Mouse (Mus musculus) lung, adult 2 months (tissue): ENCODE data around the gene Vgll4. TPM values are rescaled to one million over a fixed set of nuclear protein-coding genes. Genes with fewer than 3 reads are reported as not detected.
"Not testable (repeated sequence)": the region's sequence is repeated elsewhere in the genome, so short reads cannot be mapped to it uniquely, and the experiment has no call there.

Source experiments
- DNase-seq: peaks from one replicate; pipeline ENCODE4 v3.0.0; 2022
- H3K4me1 ChIP-seq: fragments of 200-500 bp; 2 replicates; pipeline ENCODE4 v1.6.1; 2011; ENCODE audit warnings: low read length; ENCODE audit not compliant: control insufficient read depth, insufficient read depth
- H3K4me3 ChIP-seq: fragments of 200-500 bp; replicated peaks from 2 replicates; pipeline ENCODE3; 2011; ENCODE audit warnings: low read depth, mild to moderate bottlenecking, control low read depth, low read length; ENCODE audit errors: extremely low read depth
- CTCF ChIP-seq: fragments of 200-500 bp; IDR thresholded peaks from 2 replicates; pipeline ENCODE4 v1.5.1; 2011; ENCODE audit warnings: mild to moderate bottlenecking, low read length, control low read depth; ENCODE audit not compliant: insufficient read depth
- POLR2A ChIP-seq: fragments of 200-500 bp; IDR thresholded peaks from 2 replicates; pipeline ENCODE4 v1.6.1; 2011; ENCODE audit warnings: low read depth, mild to moderate bottlenecking, control low read depth, low read length, borderline replicate concordance; ENCODE audit errors: extremely low read depth
- WGBS: fragments of 180-500 bp; shearing (Covaris S2); methylation state at CpG from one replicate; pipeline ENCODE4 v1.1.7; 2018; 5-methylcytosine and 5-hydroxymethylcytosine counted together
- polyA plus RNA-seq: library from polyadenylated mRNA; depleted of rRNA; stranded (reverse); fragments of >200 nt; gene quantifications from 2 replicates; pipeline ENCODE4 v1.2.3, GENCODE M21; 2012

Vgll4 gene
- polyA plus RNA-seq, 1 experiment: 80.8 TPM

DNA sequence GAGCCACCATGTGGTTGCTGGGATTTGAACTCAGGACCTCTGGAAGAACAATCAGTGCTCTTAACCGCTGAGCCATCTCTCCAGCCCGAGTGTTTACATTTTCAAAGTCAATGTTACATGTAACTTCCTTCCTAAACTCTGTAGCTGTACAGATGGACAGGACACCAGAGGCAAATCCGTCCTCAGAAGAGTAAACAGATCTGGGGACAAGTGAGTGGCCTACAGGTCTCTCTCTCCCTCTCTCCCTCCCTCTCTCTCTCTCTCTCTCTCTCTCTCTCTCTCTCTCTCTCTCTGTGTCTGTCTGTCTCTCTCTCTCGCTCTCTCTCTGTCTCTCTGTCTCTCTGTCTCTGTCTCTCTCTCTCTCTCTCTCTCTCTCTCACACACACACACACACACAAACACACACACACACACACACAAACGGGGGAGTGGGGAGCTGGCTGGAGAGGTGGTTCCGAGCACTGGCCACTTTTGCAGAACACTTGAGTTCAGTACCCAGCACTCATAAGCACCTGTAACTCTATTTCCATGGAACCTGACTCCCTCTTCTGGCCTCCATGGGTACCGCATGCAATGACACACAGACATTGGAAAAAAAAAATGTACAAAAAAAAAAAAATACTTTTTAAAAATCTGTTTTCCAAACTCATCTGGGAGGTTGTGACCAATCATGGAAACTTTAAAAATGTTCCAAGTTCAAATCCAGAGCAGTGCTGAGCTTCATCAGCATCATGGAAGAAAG is 47.3 kb downstream of the Vgll4 start:
- not testable (repeated sequence) for H3K4me3 ChIP-seq
- peak; percentile 41; the same call in 1 of the 2 replicates for TF ChIP-seq CTCF
- WGBS: 49% methylated on average over 7 of the region's 7 CpGs
- peak; percentile 36 for DNase-seq
- H3K4me1 ChIP-seq: peaks cover 17% of the 10 kb centered on the region

DNA sequence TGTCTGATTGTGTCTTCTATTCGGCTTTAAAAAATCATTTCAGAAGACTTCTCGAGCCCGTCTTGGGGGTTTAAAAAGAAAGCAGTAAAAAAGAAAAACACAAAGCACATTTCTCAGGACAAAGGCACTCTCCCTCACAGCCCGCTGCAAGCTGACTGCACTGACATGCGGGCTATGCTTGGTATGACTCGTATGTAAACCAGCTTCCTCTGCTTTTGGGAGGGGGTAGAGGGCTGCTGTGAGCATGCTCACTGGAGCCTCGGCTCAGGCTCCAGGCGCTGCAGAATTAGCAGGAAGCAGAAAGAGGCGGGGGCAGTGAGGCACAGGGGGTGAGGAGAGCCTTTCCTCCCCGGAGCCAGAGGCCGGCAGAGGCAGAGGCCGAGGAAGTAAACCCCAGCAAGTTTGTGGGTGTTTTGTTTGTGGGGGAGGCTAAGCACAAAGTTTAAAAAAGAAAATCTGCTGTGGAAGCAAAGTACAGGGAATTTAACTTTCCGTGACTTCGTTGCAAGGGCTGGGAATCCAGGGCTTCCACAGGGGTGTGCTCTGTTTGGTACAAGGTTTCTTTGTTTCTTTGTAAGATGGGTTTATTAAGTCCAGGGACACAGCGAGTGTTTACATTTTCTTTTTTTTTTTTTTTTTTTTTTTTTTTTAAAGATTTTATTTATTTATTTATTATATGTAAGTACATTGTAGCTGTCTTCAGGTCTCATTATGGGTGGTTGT is 48.0 kb downstream of the Vgll4 start:
- under 1% methylated on average over 15 of the region's 15 CpGs for WGBS
- peak overlapping the region; percentile 89 for H3K4me3 ChIP-seq
- TF ChIP-seq CTCF (no peak), POLR2A (peak; percentile 99)
- peak; percentile 85 for DNase-seq
- peaks cover 17% of the 10 kb centered on the region for H3K4me1 ChIP-seq

DNA sequence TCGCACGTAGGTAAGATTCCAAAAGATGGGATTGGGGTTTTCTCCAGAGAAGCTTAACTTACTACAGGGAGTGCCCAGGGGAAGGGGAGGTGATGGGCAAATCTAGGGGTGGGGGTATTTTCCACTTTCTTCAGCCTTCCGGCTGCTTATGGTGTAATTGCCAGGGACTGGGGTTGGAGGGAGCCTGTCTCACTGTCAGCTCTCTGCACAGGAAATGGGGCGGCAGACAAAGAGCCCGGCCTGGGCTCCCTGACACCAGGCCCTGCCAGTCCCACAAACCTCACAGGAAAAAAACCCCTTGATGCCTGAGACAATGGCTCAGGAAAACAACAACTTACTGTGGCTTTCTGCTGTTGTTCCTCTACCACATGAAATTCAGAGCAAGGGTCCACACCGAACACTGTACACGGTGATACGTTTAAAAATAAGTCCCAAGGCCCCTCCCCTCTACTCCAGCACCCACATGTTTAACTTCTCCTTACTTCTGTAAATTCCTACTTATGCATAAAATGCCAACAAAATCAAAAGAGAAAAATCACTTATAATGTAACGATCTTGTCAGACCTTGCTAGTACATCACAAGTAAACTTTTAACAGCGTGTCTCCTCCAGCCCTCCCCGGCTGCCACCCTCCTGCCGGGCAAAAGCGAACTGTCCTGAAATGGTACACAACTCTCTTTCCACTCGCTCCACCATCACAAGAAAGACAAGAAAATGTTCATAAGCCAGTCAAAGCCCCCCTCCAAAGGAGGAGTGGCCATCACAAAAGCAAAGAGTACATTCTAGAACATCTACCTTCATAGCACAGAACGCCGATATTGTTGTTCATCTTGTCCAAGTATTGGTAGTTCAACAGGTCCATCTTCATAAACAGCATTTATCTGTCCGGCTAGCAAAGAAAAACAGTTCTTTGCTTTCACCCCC is 49.0 kb downstream of the Vgll4 start:
- peak; percentile 58 for DNase-seq
- WGBS: 1% methylated on average over 17 of the region's 17 CpGs
- Histone ChIP-seq H3K4me3 (peak overlapping the region; percentile 89), H3K4me1 (peaks cover 19% of the 10 kb centered on the region)
- TF ChIP-seq CTCF (no peak), POLR2A (peak; percentile 41; the same call in 1 of the 2 replicates)

DNA sequence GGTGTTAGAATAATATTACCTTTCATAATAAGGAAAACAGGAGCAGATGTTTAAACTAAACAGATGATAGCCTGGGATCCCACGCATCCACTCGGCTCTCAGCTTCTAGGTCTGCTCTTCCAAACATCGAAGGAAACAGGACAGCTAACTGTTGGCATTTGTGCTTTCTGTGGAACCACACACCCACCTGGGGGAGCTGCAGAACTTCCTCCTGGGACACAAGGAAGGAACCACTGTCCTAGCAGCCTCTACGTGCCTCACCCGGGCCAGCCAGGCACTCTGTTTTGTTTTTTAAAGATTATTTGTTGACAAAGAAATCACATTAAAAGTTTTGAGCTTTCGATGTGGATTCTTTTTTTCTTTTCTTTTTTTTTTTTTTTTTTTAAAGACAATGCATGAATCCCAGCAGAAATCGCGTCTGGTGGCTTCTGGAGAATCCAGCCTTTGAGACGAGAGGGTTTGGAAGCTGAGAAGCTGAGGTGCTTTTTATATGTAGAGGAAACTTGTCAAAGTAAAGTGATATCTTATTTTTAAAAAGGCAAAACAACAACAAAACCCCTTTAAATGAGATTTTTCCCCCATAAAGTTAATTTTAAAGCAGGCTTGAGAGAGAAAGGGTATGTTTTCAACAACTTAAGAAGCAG is 50.0 kb downstream of the Vgll4 start:
- DNase-seq: peak; percentile 31
- Histone ChIP-seq H3K4me1 (peaks cover 26% of the 10 kb centered on the region), H3K4me3 (peak overlapping the region; percentile 89)
- TF ChIP-seq CTCF: no peak
- no peak for TF ChIP-seq POLR2A
- 3% methylated on average over 9 of the region's 9 CpGs for WGBS

DNA sequence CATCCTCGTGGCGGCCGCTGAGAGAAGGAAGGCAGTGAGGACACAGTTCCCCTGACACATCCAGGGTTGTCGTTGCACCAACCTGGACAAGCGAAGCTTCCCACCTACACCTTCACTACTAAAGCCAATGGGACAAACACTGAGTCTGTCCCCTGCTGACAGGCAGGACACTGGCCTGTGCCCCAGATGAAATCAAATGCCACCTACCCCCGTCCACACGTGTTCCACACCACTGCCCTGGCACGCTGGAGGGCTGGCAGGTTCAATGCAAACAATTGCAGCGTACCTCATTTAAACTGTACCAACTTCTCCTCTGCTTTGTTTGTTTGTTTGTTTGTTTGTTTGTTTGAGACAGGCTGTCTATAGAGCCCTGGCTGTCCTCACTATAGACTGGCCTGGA is 50.8 kb downstream of the Vgll4 start:
- Histone ChIP-seq H3K4me3 (peak overlapping the region; percentile 59), H3K4me1 (peaks cover 33% of the 10 kb centered on the region)
- WGBS: 35% methylated on average over 9 of the region's 9 CpGs
- DNase-seq: no peak
- no peak for TF ChIP-seq CTCF
- TF ChIP-seq POLR2A: no peak

DNA sequence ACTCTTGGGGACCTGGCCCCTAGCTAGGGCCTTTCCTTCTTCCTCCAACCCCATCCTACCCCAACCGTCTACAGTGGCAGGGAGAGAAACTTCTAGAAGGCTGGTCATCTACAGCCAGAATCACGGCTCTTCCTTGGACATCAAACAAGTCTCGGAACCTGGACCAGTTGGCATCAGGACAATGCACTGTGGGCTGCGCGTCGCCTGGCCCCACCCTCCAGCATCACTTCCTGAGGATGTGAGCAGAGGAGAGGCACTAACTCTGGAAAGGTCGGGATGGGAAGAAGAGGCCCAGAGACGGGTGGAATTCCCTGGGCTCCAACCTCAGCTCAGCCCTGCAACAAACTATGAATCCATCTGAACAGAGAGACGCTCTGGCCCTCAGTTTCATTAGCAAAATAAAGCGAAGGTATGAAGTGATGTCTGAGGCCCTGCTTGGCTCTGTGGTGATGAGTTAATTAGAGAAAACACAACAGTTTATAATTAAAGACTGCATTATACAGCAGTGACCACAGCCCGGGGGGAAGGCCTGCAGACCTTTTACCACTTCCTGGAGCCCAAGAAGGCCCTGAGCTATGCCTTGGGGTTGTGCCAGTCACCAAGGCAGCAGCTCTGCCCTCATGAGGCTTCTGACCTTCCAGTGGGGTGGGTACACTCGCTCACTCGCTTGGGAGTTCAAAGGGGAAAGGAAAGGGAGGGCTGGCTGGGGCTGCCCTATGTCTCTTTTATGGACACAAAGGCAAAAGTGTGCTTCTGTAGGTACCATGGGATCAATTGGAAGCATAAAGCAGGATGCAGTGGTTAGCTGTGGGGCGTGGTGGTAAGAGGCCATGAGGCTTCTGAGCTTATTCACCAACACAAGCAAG is 51.8 kb downstream of the Vgll4 start:
- WGBS: 21% methylated on average over 14 of the region's 14 CpGs
- peak; percentile 27; the same call in 1 of the 2 replicates for TF ChIP-seq POLR2A
- no peak for TF ChIP-seq CTCF
- DNase-seq: peak; percentile 37
- Histone ChIP-seq H3K4me1 (peaks cover 42% of the 10 kb centered on the region), H3K4me3 (peak overlapping the region; percentile 11)

DNA sequence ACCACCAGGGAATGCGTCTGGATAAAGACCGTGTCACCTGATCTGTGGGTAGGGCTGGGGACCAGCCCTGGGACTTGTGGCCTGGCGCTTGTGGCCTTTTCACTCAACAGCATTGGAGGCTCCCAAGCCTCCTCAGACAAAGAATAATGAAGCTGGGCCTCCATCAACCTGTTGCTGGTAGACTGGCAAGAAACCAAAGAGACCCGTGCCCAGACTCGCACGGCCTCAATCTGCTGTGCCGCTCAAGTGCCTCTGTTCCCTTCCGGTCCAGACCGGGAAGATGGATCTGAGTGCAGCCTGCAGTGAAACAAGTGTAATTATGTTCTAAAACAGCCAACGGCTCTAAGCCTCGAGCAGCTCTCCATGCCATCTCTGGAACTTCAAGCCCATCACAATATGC is 52.7 kb downstream of the Vgll4 start:
- H3K4me3 ChIP-seq: no peak overlapping the region
- 31% methylated on average over 11 of the region's 11 CpGs for WGBS
- DNase-seq: peak; percentile 27
- TF ChIP-seq POLR2A (no peak), CTCF (no peak)
- H3K4me1 ChIP-seq: peaks cover 47% of the 10 kb centered on the region

DNA sequence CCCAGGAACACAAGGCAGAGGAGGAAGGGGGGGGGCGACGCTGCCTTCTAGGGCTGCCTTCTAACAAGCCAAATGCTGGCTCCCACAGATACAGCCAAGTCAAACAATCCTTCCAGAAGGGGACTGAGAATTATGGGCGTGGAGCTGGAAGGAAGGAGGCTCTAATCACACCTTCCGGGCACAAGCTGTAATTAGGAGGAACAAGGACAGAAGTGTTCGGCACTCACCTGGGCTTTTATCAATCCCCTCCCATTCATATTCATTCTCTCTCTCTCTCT is 53.1 kb downstream of the Vgll4 start:
- 4% methylated on average over 5 of the region's 5 CpGs for WGBS
- TF ChIP-seq POLR2A: no peak
- TF ChIP-seq CTCF: no peak
- Histone ChIP-seq H3K4me3 (no peak overlapping the region), H3K4me1 (peaks cover 51% of the 10 kb centered on the region)
- peak; percentile 25 for DNase-seq
